Mouse (Mus musculus): ENCODE results near the gene Kir3dl2. TPM values are rescaled to one million over a fixed set of nuclear protein-coding genes. Genes with fewer than 3 reads are reported as not detected.
"Not testable (repeated sequence)": the region's sequence is repeated elsewhere in the genome, so short reads cannot be mapped to it uniquely, and the experiment has no call there.

The Kir3dl2 gene
- not detected in 2 replicates for polyA plus RNA-seq (2015; fragmentation: Nextera tagmentation; extraction: Ambion mirVana)

DNA sequence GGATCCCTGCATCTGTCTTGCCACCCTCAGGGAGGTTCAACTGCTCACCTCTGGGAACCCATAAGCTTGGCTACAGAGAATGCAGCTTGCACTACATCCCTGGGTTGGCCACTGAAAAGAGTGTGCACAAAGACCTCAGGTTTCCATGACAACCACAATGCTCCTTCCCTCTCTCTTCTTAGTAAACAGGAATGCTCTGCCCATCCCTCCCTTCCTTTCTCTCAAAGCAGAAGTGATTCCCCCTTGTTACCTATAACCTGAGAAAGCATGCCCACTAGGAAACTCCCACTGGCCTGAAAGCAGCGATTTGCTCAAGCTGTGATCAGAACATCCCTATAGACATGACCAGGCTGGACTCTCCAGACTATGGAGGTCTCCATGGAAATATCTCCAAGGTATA, at the start of gene Kir3dl2:
Gene Kir3dl2 (minus strand): TSS at position 101 of the 400 bp plus-strand sequence.
- H3K27me3 ChIP-seq (ENCODE audit: insufficient read depth, low read length); H3K4me2 ChIP-seq (ENCODE audit: low read depth, low read length); ATAC-seq; H3K4me3 ChIP-seq (ENCODE audit: low read depth, low read length); H3K36me3 ChIP-seq (replicated peaks; ENCODE audit: insufficient read depth, low read length); H3K4me1 ChIP-seq (ENCODE audit: insufficient read depth); H3K9ac ChIP-seq (replicated peaks); DNase-seq; H3K27ac ChIP-seq (ENCODE audit: low read depth); H3K9me3 ChIP-seq (ENCODE audit: low read length): not testable (repeated sequence)
- 71% methylated on average over 1 of the region's 1 CpGs for WGBS (ENCODE audit: insufficient replicate concordance)

DNA sequence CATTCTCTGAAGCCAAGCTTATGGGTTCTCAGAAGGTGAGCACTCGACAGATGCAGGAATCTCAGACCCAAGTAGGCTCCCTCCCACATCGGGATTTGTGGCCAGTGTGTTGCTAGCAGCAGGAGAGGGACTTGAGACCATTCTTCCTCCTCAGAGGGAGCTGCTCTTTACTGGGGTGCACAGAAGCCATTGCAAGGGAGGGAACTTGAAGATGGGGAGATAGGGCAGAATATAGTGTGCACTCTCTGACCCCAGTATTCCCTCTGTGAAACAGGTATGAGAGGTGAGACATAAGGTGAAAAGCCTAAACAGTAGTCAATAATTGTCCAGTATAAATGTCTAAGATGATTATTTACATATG, 47.0 kb upstream of the Kir3dl2 start:
- no peak for DNase-seq

DNA sequence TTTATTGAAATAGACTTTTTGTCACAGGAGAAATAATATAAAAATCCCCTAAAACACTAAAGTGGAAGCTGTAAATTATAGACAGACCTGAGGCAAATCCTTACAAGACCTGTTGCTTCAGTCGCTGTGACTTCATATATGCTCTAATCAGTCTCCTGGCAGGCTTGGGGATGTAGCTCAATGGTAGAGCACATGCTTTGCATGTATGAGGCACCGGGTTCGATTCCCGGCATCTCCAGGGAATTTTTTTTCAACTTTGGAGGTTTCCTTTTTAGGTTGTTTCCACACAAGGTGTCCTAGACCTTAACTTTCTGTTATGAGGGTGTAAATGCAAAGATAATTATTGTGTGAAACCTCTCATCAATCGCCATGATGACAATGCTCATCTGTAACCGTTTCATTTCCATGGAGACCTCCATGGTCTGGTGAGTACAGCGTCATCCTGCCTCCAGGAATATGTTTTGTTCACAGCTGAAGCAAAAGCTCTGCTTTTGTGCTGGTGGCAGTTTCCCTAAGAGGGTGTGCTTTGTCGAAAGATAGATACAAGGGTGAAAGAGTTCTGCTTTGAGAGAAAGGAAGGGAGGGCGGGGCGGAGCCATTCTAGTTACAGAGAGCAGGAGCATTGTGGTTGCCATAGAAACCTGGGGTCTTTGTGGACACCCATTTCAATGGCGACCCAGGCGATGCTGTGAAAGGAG, 46.5 kb upstream of the Kir3dl2 start, which contains the start of gene Tceal3:
Gene Tceal3 (plus strand): TSS at position 644 of the 698 bp plus-strand sequence.
- DNase-seq: no peak
- Histone ChIP-seq H3K4me3 (ENCODE audit: low read depth, low read length) (no peak within 1 kb of the TSS), H3K4me2 (ENCODE audit: low read depth, low read length) (no peak within 1 kb of the TSS), H3K9ac (replicated peaks) (no peak within 1 kb of the TSS), H3K36me3 (replicated peaks; ENCODE audit: insufficient read depth, low read length) (no peaks in the 10 kb centered on the region), H3K27ac (ENCODE audit: low read depth) (no peak within 1 kb of the TSS), H3K4me1 (ENCODE audit: insufficient read depth) (no peaks in the 10 kb centered on the region), H3K9me3 (ENCODE audit: low read length) (no peaks in the 10 kb centered on the region), H3K27me3 (ENCODE audit: insufficient read depth, low read length) (no peaks in the 10 kb centered on the region)
- TF ChIP-seq EP300 (IDR thresholded peaks at IDR 0.05; ENCODE audit: low read depth): no peak
- TF ChIP-seq CTCF (IDR thresholded peaks at IDR 0.05; ENCODE audit: low read depth): no peak
- ATAC-seq: no peak
- 50% methylated on average over 12 of the region's 12 CpGs for WGBS (ENCODE audit: insufficient replicate concordance)

More for the DNA sequence above, 47.0 kb upstream of the Kir3dl2 start:
- Histone ChIP-seq H3K9me3 (ENCODE audit: low read length) (no peaks in the 10 kb centered on the region), H3K27ac (ENCODE audit: low read depth) (no peak overlapping the region), H3K4me3 (ENCODE audit: low read depth, low read length) (no peak overlapping the region), H3K4me2 (ENCODE audit: low read depth, low read length) (no peak overlapping the region), H3K9ac (replicated peaks) (no peak overlapping the region), H3K36me3 (replicated peaks; ENCODE audit: insufficient read depth, low read length) (no peaks in the 10 kb centered on the region), H3K4me1 (ENCODE audit: insufficient read depth) (no peaks in the 10 kb centered on the region), H3K27me3 (ENCODE audit: insufficient read depth, low read length) (no peaks in the 10 kb centered on the region)
- TF ChIP-seq EP300 (IDR thresholded peaks at IDR 0.05; ENCODE audit: low read depth) (no peak), CTCF (IDR thresholded peaks at IDR 0.05; ENCODE audit: low read depth) (no peak)
- 34% methylated on average over 2 of the region's 2 CpGs for WGBS (ENCODE audit: insufficient replicate concordance)
- ATAC-seq: no peak

DNA sequence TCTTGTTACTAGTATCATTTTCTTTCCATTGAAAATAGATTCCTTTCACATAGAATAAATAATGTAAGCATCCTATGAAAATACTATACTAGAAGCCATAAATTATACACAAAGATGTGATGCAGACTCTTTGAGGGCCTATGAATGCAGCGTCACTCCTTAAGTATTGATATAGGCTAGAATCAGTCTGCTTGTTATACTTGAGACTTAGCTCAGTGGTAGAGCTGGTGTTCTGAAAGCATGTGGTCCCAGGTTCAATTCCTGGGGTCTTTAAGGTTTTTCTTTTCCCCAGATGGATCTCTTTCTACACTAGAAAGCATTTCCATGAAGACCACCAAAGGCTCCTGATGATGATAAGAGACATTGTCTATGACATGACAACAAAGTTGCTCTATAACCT, 40.8 kb upstream of the Kir3dl2 start:
- no peaks in the 10 kb centered on the region for H3K9me3 ChIP-seq (ENCODE audit: low read length)
- ATAC-seq (no peak), DNase-seq (no peak)
- no peak overlapping the region for H3K4me2 ChIP-seq (ENCODE audit: low read depth, low read length)
- H3K27me3 ChIP-seq (ENCODE audit: insufficient read depth, low read length): no peaks in the 10 kb centered on the region
- WGBS (ENCODE audit: insufficient replicate concordance): 89% methylated on average over 1 of the region's 1 CpGs
- no peak overlapping the region for H3K4me3 ChIP-seq (ENCODE audit: low read depth, low read length)
- no peaks in the 10 kb centered on the region for H3K36me3 ChIP-seq (replicated peaks; ENCODE audit: insufficient read depth, low read length)
- H3K27ac ChIP-seq (ENCODE audit: low read depth): no peak overlapping the region
- no peaks in the 10 kb centered on the region for H3K4me1 ChIP-seq (ENCODE audit: insufficient read depth)
- no peak overlapping the region for H3K9ac ChIP-seq (replicated peaks)
- TF ChIP-seq EP300 (IDR thresholded peaks at IDR 0.05; ENCODE audit: low read depth) (no peak), CTCF (IDR thresholded peaks at IDR 0.05; ENCODE audit: low read depth) (no peak)

DNA sequence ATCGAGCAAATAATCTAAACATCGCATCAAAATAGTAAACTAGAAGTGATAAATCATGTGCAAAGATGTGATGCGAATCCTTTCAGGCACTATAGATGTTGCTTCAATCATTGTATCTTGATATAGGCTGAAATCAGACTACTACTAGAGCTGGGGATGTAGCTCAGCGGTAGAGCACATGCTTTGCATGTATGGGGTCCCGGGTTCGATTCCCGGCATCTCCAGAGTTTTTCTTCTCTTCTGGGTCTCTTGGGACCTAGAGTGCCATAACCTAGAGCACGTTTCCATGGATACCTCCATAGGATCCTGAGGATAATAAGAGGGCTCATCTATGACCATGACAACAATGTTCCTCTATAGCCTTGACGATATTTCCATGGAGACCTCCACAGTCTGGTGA, 25.2 kb upstream of the Kir3dl2 start:
- H3K9me3 ChIP-seq (ENCODE audit: low read length); ATAC-seq; H3K27me3 ChIP-seq (ENCODE audit: insufficient read depth, low read length); H3K27ac ChIP-seq (ENCODE audit: low read depth); H3K36me3 ChIP-seq (replicated peaks; ENCODE audit: insufficient read depth, low read length); H3K4me3 ChIP-seq (ENCODE audit: low read depth, low read length); H3K4me1 ChIP-seq (ENCODE audit: insufficient read depth); H3K4me2 ChIP-seq (ENCODE audit: low read depth, low read length); DNase-seq; H3K9ac ChIP-seq (replicated peaks): not testable (repeated sequence)
- 86% methylated on average over 9 of the region's 9 CpGs for WGBS (ENCODE audit: insufficient replicate concordance)

DNA sequence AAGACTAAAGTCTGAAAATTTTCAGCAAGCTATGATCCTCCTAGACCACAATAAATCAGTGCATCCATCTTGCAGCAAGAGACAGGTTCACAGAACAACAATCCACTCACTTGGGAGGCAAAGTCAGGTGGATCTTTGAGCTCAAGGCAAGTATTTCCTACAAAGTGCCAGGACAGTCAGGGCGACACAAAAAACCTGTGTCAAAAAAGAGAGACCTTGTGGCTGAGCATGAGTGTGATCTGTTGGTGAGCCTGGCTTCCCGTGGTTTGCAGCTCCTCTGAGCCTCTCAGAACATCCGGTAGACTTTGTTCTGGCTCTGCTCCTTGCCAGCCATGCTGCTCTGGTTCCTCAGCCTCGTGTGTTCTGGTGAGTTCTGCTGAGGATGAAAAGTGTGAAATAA, 26.2 kb downstream of the Kir3dl2 start, which contains the start of gene Kir3dl1:
Gene Kir3dl1 (plus strand): TSS at position 301 of the 400 bp plus-strand sequence.
- WGBS (ENCODE audit: insufficient replicate concordance): 62% methylated on average over 4 of the region's 4 CpGs
- not testable (repeated sequence) for H3K27me3 ChIP-seq (ENCODE audit: insufficient read depth, low read length); H3K9ac ChIP-seq (replicated peaks); DNase-seq; H3K4me1 ChIP-seq (ENCODE audit: insufficient read depth); H3K4me3 ChIP-seq (ENCODE audit: low read depth, low read length); ATAC-seq; H3K4me2 ChIP-seq (ENCODE audit: low read depth, low read length); H3K36me3 ChIP-seq (replicated peaks; ENCODE audit: insufficient read depth, low read length); H3K9me3 ChIP-seq (ENCODE audit: low read length); H3K27ac ChIP-seq (ENCODE audit: low read depth)

Other genes starting within 250 kb of the Kir3dl2 start
- gene Kir3dl1, start 26.1 kb downstream of the Kir3dl2 start, polyA plus RNA-seq (2015; fragmentation: Nextera tagmentation; extraction: Ambion mirVana): not detected in 2 replicates
- not detected in 2 replicates for gene Tceal3, start 46.8 kb upstream of the Kir3dl2 start, polyA plus RNA-seq (2015; fragmentation: Nextera tagmentation; extraction: Ambion mirVana)
- gene Tceal1, start 163.9 kb upstream of the Kir3dl2 start, polyA plus RNA-seq (2015; fragmentation: Nextera tagmentation; extraction: Ambion mirVana): 0.96 and 0.97 TPM in 2 replicates
- gene Morf4l2, start 199.6 kb upstream of the Kir3dl2 start, polyA plus RNA-seq (2015; fragmentation: Nextera tagmentation; extraction: Ambion mirVana): 150 and 163 TPM in 2 replicates
- not detected in 2 replicates for gene Glra4, start 236.1 kb upstream of the Kir3dl2 start, polyA plus RNA-seq (2015; fragmentation: Nextera tagmentation; extraction: Ambion mirVana)